Mouse (Mus musculus): ENCODE results near the gene Usp53.
A peak's percentile ranks its signal among the peaks of the same experiment; 100 is the strongest.

Usp53 gene

DNA sequence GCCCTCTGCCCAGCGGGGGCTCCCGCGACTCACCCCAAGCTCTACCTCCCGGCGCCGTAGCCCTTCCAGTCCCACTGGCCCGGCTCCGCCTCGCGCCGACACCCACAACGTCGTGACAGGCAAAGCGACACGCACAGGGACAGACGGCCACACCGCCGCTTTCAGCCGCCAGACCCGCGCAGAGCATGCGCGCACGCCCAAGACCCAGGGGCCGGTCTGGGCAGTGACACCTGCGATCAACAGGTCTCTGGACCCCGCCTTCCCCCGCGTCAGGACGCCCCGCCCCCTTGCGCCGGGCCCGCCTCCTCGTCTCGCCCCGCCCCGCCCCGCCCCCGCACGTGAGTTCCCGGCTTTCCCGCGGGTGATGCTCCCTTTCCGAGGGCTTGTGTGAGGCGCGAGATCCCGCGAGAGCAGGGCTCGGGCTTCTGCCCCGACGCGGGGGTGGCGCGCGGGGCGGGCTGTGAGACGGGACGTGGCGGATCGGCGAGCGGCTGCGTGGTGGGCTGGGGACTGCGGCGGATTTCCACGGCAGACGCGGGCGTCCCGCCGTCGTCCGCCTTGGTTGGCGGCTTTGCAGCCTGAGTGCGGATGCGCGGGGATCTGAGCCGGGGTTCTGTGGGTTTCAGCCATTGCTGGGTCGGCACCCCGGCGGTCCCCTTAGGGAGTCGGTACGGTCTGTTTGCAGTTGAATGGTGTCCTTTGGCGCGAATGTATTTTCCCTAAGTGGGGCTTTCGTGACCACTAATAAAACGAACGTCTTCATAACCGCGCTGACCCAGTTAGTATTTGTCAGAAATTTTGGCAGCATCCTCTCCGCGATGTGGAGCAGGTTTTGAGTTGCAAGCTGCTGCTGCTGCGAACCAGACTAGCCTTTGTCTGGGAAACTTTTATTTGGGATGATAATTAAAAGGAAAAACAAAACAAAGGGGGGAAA is at the start of gene Usp53:
Gene Usp53, minus strand, starts transcription at position 262 of the 934 bp plus-strand sequence.
- peak; percentile 96 for DNase-seq (ENCODE audit: low read depth, low spot score)

- DNase-seq (ENCODE audit: low read depth, low spot score) = no peak
Measured at GRCm38 (mm10) chr3:123033804-123034203, 49.5 kb upstream of the Usp53 start.

DNA sequence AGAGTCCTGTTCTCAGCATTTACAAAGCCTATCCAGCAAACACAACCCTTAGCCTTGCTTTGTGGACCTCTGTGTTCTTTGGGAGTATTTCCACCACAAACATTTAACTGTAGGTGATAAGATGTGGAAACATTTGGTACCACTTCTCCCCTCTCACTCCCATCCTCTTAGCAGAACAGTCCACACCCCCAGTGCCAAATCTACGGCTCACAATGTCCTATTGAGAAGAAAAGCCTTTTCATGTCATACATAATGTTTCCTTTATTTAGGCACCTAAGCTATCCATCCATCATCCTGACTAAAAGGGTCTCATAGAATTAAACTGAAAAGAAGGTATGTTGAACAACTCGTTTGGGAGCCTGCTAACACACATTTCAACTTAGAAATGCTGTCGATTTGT is 41.3 kb upstream of the Usp53 start:
- DNase-seq (ENCODE audit: low read depth, low spot score) = no peak

GRCm38 (mm10) chr3:123024496-123025234 is 40.4 kb upstream of the Usp53 start:
- DNase-seq (ENCODE audit: low read depth, low spot score) = no peak

- DNase-seq (ENCODE audit: low read depth, low spot score) = no peak
Measured at GRCm38 (mm10) chr3:123018792-123019191, 34.5 kb upstream of the Usp53 start.

DNA sequence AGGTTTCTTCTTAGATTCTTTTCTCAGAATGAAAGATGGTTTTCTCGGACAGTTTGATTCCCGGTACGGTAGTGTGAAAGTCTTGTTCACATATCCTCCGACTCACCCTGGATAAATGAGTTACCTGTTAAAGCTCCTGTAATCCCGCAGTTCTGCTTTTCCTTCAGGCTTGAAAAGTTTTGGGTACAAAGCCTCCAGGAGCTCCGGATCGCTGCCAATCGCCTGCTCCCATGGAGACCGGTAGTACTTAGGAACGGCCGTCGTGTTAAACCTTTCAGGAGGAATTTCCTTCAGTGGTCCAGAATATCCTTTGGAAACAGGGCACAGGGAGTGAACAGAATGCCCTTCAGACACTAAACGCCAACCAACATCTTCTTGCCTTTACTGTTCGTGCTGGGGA is 29.2 kb upstream of the Usp53 start:
- DNase-seq (ENCODE audit: low read depth, low spot score) = no peak

DNA sequence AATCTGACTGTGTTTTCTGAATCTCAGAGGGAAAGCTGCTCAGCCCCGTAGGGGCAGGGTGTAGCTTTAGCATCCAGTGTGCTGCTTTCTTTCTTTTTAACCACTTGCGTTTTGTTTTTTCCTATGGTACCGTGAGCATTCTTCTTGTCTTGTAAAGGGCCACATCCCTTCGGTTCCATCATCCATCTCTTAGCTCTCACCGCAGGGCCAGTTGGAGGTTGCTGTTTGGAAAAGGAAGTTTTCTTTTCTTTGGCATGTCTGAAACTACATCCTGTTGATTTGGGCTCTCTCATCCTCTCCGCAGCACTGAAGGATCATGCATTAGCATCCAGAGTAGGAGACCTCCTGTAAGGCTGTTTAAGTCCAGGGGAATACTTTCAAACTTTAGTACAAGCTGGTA is 25.1 kb upstream of the Usp53 start:
- no peak for DNase-seq (ENCODE audit: low read depth, low spot score)

- no peak for DNase-seq (ENCODE audit: low read depth, low spot score)
Measured at GRCm38 (mm10) chr3:123007386-123007785, 23.1 kb upstream of the Usp53 start.

DNA sequence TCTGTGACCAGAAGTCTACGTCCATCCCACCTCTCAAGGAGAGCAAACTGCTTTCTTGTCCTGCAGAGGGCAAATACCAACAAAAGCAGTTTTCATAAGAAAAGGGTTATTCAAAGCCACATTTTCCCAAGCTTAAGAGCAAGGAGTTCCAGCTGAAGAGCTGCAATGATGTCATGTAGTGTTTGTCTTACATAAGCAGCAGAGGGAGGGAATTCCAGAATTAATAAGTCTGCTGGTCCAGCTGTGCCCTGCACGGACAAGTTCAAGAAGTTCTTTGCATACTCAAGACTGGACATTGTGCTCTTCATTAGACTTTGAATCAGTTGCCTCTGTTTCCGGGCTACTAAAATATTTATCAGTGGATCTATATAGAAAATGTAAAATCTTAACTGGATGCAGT is 16.7 kb upstream of the Usp53 start:
- DNase-seq (ENCODE audit: low read depth, low spot score) = no peak

DNA sequence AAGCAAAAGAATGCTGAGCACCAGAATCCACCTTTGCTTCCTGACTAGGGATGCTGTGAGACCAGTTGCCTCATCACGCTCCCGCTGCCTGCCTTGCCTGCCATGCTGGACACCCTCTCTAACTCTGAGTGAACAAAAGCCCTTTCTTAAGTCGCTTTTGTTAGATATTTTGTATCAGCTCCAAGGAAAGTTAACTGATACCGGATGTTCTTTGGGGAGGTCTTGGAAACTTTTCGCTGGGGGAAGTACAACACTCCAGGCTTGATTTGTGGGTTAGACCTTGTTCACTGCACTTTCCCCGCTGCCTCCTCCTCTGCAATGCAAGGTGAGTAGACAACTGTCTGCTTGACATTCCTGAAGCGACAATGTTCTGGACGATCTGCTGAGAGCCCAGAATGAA is 14.2 kb upstream of the Usp53 start:
- DNase-seq (ENCODE audit: low read depth, low spot score) = no peak

DNA sequence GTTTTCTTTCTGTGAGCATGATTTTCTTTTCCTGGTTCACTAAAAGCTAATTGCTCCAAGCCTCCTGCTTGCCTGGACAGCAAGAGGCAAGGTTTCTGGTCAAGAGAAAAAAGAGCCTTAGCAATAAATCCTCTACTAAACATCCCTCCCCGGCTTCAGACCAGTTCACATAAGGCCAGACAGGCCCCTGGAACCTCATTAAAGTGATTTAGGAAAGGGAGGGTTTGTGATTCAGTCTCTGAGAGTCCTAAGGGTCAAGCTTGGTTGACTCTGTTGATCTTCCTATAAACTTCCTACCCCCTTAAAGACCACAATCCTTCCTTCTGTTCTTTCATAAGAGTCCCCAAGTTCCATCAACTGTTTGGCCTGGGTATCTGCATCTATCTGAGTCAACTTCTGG is 12.7 kb upstream of the Usp53 start:
- no peak for DNase-seq (ENCODE audit: low read depth, low spot score)

DNA sequence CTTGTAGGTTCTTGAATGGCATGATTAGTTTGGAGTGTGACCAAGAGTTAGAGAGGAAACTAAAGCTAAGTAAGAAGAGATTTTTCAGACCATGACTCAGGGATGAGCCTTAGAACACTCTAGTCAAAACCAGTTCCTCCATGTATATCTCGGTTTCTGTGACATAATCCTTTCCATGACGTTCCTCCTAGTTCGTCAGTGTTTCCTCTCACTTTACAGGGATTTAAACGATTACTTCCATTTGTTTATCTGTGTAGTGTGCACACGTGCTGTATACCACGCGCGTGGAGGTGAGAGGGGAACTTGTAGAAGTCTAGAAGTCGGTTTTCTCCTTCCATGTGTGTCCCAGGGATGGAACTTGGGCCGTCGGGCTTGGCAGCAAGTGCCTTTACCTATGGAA is 2.6 kb upstream of the Usp53 start:
- DNase-seq (ENCODE audit: low read depth, low spot score) = no peak

DNA sequence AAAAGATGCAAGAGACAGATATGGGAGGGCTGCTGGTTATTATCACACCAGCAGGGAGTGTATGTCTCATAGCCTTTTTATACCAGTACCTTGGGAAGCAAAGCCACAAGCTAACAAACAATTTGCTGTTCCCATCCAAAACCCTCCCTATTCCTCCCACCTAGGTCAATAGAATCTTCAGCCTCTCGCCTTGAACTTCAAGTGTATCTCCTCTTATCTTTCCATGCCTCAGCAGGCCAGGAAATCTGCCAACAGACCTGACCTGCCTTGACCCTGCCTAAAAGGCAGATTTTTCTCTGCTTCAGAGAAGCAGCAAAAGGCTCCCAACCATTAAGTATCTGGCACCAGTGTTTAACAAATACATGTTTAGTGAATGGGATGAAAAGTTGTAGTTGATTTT is 2.1 kb upstream of the Usp53 start:
- DNase-seq (ENCODE audit: low read depth, low spot score) = no peak

DNA sequence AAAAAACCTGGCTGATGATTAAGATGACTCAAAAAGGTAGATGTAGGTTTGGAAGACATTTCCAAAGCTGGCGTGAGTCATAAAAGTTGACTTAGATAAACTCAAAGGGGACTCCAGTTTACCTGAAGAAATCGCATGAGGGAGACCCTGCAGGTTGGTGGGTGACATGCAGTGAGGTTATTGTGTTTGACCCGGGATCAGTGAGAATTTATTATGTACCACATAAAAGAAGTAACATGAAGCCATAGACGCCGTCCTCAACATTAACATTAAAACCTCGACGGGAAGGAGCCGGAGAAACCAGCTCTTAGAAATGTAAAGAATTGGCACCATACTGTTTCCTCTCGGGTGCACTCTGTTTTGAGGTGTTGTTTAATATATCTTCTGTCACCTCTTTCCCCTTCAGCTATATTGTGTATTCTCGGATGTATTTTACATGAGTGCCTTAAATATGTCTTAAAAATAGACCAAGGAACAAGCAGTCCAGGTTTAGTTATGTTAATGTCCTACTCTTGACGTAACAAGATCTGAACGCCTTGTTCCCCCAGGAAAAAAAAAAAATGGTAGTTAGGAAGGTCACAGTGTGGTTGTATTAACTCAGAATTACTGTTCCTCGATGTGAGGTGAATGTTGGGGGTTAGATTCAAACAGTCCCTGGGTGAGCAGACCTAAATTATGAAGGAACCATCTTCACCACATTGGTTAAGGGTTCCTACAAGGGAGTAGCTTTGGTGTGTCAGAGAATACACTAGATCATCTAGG is 1.1 kb upstream of the Usp53 start:
- DNase-seq (ENCODE audit: low read depth, low spot score) = no peak

GRCm38 (mm10) chr3:122983849-122984248 is 461 bp downstream of the Usp53 start:
- no peak for DNase-seq (ENCODE audit: low read depth, low spot score)

GRCm38 (mm10) chr3:122975964-122976363 is 8.3 kb downstream of the Usp53 start:
- no peak for DNase-seq (ENCODE audit: low read depth, low spot score)

DNA sequence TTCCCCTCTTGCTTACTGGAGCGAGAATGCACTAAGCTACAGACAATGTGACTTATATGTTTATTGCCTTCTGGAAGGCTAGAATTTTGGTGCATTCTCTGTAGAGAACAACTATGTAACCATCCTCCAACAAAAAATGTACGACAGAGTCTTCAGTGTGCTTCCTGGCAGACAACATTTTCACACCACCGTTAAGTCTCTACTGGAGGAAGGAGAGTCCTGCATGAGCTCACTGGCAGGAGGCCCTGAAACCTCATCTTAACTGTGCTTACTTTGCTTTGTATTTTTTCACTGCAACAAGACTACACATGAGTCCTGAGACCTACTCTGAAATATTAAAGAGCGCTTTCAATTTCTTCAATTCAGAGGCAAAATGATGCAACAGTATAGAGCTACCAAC is 8.9 kb downstream of the Usp53 start:
- DNase-seq (ENCODE audit: low read depth, low spot score) = no peak

DNA sequence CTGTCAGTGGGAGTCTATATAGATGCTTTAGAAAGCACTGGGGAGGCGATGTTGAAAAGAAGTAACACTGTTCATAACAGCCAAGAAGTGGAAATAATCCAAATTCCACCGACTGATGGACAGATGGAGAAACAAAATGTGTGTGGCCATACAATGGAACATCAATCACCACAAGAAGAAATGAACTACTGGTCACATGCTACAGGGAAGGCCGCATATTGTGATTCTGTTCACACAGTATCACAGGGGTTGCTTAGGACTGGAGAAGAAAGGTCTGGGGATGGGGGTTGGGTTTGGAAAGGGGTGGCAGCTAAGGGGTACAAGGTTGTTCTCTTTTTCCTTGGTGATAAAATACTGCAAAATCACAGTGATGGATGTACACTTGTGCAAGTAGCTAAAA is 9.5 kb downstream of the Usp53 start:
- DNase-seq (ENCODE audit: low read depth, low spot score) = no peak

GRCm38 (mm10) chr3:122972126-122972822 is 12.0 kb downstream of the Usp53 start:
- DNase-seq (ENCODE audit: low read depth, low spot score) = no peak

GRCm38 (mm10) chr3:122968391-122968790 is 15.9 kb downstream of the Usp53 start:
- DNase-seq (ENCODE audit: low read depth, low spot score) = no peak

DNA sequence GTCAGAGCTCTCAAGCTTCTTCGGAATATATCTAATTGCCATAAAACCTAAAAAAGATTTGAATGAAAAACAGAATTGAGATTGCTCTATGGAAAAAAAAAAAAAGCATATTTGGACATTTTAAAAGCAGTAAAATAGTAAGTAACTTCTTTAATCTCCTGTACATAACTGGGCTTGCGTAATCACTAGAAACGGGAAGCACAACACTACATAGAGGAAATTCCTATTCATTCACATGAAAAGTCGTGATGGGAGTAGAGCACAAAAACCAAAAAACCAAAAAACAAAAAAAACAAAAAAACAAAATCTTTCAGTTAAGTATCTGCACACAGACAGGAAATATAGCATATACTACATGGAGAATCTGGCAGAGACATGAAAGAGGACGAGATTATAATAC is 20.0 kb downstream of the Usp53 start:
- DNase-seq (ENCODE audit: low read depth, low spot score) = no peak

- no peak for DNase-seq (ENCODE audit: low read depth, low spot score)
Measured at GRCm38 (mm10) chr3:122950129-122950528, 34.2 kb downstream of the Usp53 start.

Measured in retina, postnatal 7 days (tissue).